Comparison of ENCODE assay signal across 9 mouse cellular contexts in the genomic region with DNA sequence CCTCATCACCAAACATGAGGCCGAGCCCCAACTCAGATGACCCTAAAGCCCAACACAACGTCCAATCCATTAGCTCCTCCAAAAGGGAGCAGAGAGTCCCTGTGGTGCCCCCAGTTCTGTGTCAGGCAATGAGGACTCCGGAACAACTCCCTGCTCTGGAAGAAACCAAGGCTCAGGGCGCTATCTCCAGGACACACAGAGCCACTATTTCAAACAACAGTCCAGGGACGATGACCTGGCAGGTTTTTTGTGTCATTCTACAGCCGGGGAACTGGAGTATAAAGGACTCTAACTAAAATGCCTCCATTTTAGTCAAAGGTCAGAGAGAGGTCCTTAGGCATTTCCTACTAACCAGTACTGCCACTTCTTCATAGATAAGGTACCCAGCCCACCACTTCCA. TPM values are rescaled to one million over a fixed set of nuclear protein-coding genes. Genes with fewer than 3 reads are reported as not detected.
DNase-seq lines count a peak whose midpoint lies in the region; ATAC-seq and TF ChIP-seq lines count a peak whose summit lies in the region.
"Had no signal": no experiment of that assay in that cellular context is flagged by ENCODE, and none has a peak within 500 bp of the region (broad histone marks: within the 10 kb centered on the region; RNA-seq: fewer than 3 reads in every experiment).

No protein-coding gene starts in this region.

- WGBS in heart, adult 2 months, result 35% methylated on average over 6 of the region's 6 CpGs
- 32% methylated on average over 6 of the region's 6 CpGs for WGBS in lung, postnatal 0 days
- 64% methylated on average over 6 of the region's 6 CpGs for WGBS in intestine, embryonic 16.5 days
- 61% methylated on average over 6 of the region's 6 CpGs for WGBS in stomach, embryonic 15.5 days

- peak overlapping the region; percentile 0 for H3K27ac ChIP-seq in heart, adult 2 months
- H3K27ac ChIP-seq in lung, postnatal 0 days (ENCODE audit: low read length), result peak overlapping the region; percentile 77
- peak overlapping the region; percentile 4; the same call in 1 of the 2 replicates for H3K27ac ChIP-seq in intestine, embryonic 16.5 days (ENCODE audit: low read length)
- 0 out of 2 replicates have a peak overlapping the region, but pooled peaks have one; percentile 8 for H3K27ac ChIP-seq in stomach, embryonic 15.5 days
- H3K27ac ChIP-seq: midbrain, embryonic 13.5 days had no signal

- H3K4me2 ChIP-seq in lung, postnatal 0 days (replicated peaks; ENCODE audit: low read depth, low read length), result no peak overlapping the region; the same call in 1 of the 2 replicates
- H3K4me2 ChIP-seq in intestine, embryonic 16.5 days (ENCODE audit: low read depth, low read length), result 0 out of 2 replicates have a peak overlapping the region, but pooled peaks have one; percentile 2
- peak overlapping the region; percentile 25 for H3K4me2 ChIP-seq in stomach, embryonic 15.5 days
- H3K4me2 ChIP-seq: midbrain, embryonic 13.5 days had no signal

- intact Hi-C loops in heart, adult 2 months (cut with DNase I), result no loop called here

- H3K4me3 ChIP-seq in heart, adult 2 months, result peak overlapping the region; percentile 19; the same call in 1 of the 2 replicates
- H3K4me3 ChIP-seq in lung, postnatal 0 days (ENCODE audit: low read depth, low read length), result no peak overlapping the region
- H3K4me3 ChIP-seq in intestine, embryonic 16.5 days (ENCODE audit: low read length), result no peak overlapping the region
- no peak overlapping the region for H3K4me3 ChIP-seq in stomach, embryonic 15.5 days (replicated peaks)
- H3K4me3 ChIP-seq: midbrain, embryonic 13.5 days had no signal

- TF ChIP-seq POLR2A in heart, adult 2 months (IDR thresholded peaks at IDR 0.05; ENCODE audit: insufficient read depth, low read depth, low read length), result no peak

- TF ChIP-seq EP300 in heart, adult 2 months (IDR thresholded peaks at IDR 0.05; ENCODE audit: insufficient read depth, low read depth, low read length), result no peak
- TF ChIP-seq EP300 in lung, postnatal 0 days (IDR thresholded peaks at IDR 0.05), result no peak

- H3K9me3 ChIP-seq in lung, postnatal 0 days (ENCODE audit: low read length), result no peaks in the 10 kb centered on the region
- no peaks in the 10 kb centered on the region for H3K9me3 ChIP-seq in intestine, embryonic 16.5 days (ENCODE audit: control insufficient read depth, low read length)
- no peaks in the 10 kb centered on the region for H3K9me3 ChIP-seq in stomach, embryonic 15.5 days
- H3K9me3 ChIP-seq: midbrain, embryonic 13.5 days had no signal

- H3K27me3 ChIP-seq in heart, adult 2 months (ENCODE audit: control insufficient read depth, insufficient read depth, low read length), result no peaks in the 10 kb centered on the region
- no peaks in the 10 kb centered on the region for H3K27me3 ChIP-seq in lung, postnatal 0 days (replicated peaks; ENCODE audit: insufficient read depth, low read length)
- H3K27me3 ChIP-seq in intestine, embryonic 16.5 days (replicated peaks; ENCODE audit: control insufficient read depth, insufficient read depth, low read length), result no peaks in the 10 kb centered on the region
- no peaks in the 10 kb centered on the region for H3K27me3 ChIP-seq in stomach, embryonic 15.5 days (replicated peaks)

- DNase-seq in heart, adult 2 months, result no peak
- DNase-seq in heart, adult 18-20 months, result no peak
- DNase-seq in lung, postnatal 0 days (ENCODE audit: low spot score), result peak; percentile 43
- no peak for DNase-seq in lung, postnatal 25 days (ENCODE audit: low spot score)
- DNase-seq in cerebellum, adult 9-11 months, result no peak
- DNase-seq in natural killer cell, adult 2 months (ENCODE audit: low spot score in 2 of 2), result no peak

- no peaks in the 10 kb centered on the region for H3K36me3 ChIP-seq in heart, adult 2 months (ENCODE audit: control insufficient read depth, insufficient read depth, low read length)
- no peaks in the 10 kb centered on the region for H3K36me3 ChIP-seq in lung, postnatal 0 days (ENCODE audit: insufficient read depth, low read length)
- H3K36me3 ChIP-seq in intestine, embryonic 16.5 days (ENCODE audit: control insufficient read depth, insufficient read depth, low read length), result no peaks in the 10 kb centered on the region
- H3K36me3 ChIP-seq in stomach, embryonic 15.5 days, result no peaks in the 10 kb centered on the region
- H3K36me3 ChIP-seq: midbrain, embryonic 13.5 days had no signal

- peaks cover 4% of the 10 kb centered on the region; the same call in 1 of the 2 replicates for H3K79me2 ChIP-seq in heart, adult 2 months (replicated peaks; ENCODE audit: control insufficient read depth, insufficient read depth, low read length)

- peaks cover 50% of the 10 kb centered on the region for H3K4me1 ChIP-seq in heart, adult 2 months (ENCODE audit: control insufficient read depth, insufficient read depth, low read length)
- H3K4me1 ChIP-seq in lung, postnatal 0 days (ENCODE audit: insufficient read depth, low read depth, low read length), result peaks cover 58% of the 10 kb centered on the region
- peaks cover 47% of the 10 kb centered on the region for H3K4me1 ChIP-seq in intestine, embryonic 16.5 days (ENCODE audit: control insufficient read depth, insufficient read depth, low read length)
- H3K4me1 ChIP-seq in stomach, embryonic 15.5 days, result peaks cover 50% of the 10 kb centered on the region

- no peak for TF ChIP-seq CTCF in heart, adult 2 months (IDR thresholded peaks at IDR 0.05)
- TF ChIP-seq CTCF in lung, postnatal 0 days (IDR thresholded peaks at IDR 0.05), result no peak

- peak; percentile 8 for ATAC-seq in lung, postnatal 0 days
- no peak for ATAC-seq in intestine, embryonic 16.5 days
- ATAC-seq in stomach, embryonic 15.5 days (ENCODE audit: insufficient read depth, low FRiP score, low read depth), result no peak
- ATAC-seq: midbrain, embryonic 13.5 days had no signal

- no peak overlapping the region for H3K9ac ChIP-seq in heart, adult 2 months (ENCODE audit: low read depth, low read length)
- no peak overlapping the region for H3K9ac ChIP-seq in lung, postnatal 0 days (replicated peaks; ENCODE audit: low read depth)
- no peak overlapping the region for H3K9ac ChIP-seq in intestine, embryonic 16.5 days (ENCODE audit: low read depth, low read length)
- no peak overlapping the region for H3K9ac ChIP-seq in stomach, embryonic 15.5 days
- H3K9ac ChIP-seq: midbrain, embryonic 13.5 days had no signal

RNA-seq across cellular contexts. Expression of a gene that starts 7.5 kb away (rescaled TPM):
- 10 to 100 TPM; 11.5 to 12.6 TPM for total RNA-seq in heart, adult 2 months (2021)
- 12.4 and 14.1 TPM in 2 replicates for polyA plus RNA-seq in heart, adult 2 months (2012; rRNA removed)
- total RNA-seq in heart, adult 18-20 months (2021), result 1 to 10 TPM; 7.7 to 9.8 TPM
- 23.5 and 24.4 TPM in 2 replicates for polyA plus RNA-seq in lung, postnatal 0 days (2015; fragmentation: Nextera tagmentation; extraction: Ambion mirVana)
- 19.0 and 19.6 TPM in 2 replicates for polyA plus RNA-seq in intestine, embryonic 16.5 days (2015; fragmentation: Nextera tagmentation; extraction: Ambion mirVana)
- polyA plus RNA-seq in stomach, embryonic 15.5 days (2015; fragmentation: Nextera tagmentation; extraction: Ambion mirVana), result 19.6 and 20.8 TPM in 2 replicates

RNA-seq across cellular contexts. Expression of a gene that starts 56.2 kb away (rescaled TPM):
- total RNA-seq in heart, adult 2 months (2021), result 10 to 100 TPM; 24.8 to 28.4 TPM
- polyA plus RNA-seq in heart, adult 2 months (2012; rRNA removed), result 14.1 and 17.6 TPM in 2 replicates
- total RNA-seq in heart, adult 18-20 months (2021), result 10 to 100 TPM; 26.9 to 28.3 TPM
- 2.9 and 3.0 TPM in 2 replicates for polyA plus RNA-seq in lung, postnatal 0 days (2015; fragmentation: Nextera tagmentation; extraction: Ambion mirVana)
- polyA plus RNA-seq in intestine, embryonic 16.5 days (2015; fragmentation: Nextera tagmentation; extraction: Ambion mirVana), result 1.3 and 1.5 TPM in 2 replicates
- 2.5 and 3.1 TPM in 2 replicates for polyA plus RNA-seq in stomach, embryonic 15.5 days (2015; fragmentation: Nextera tagmentation; extraction: Ambion mirVana)

Comparison
In these comparisons a context has a peak if more than half of its experiments do, and no peak if none do; other contexts are left out.
1. H3K27ac ChIP-seq: peak in every context shown above with its lines; median percentile 77 in lung, postnatal 0 days; 8 in stomach, embryonic 15.5 days; 4 in intestine, embryonic 16.5 days; 0 in heart, adult 2 months.